Mouse (Mus musculus): ENCODE measurements around the gene Ano2.

Gene Ano2

DNA sequence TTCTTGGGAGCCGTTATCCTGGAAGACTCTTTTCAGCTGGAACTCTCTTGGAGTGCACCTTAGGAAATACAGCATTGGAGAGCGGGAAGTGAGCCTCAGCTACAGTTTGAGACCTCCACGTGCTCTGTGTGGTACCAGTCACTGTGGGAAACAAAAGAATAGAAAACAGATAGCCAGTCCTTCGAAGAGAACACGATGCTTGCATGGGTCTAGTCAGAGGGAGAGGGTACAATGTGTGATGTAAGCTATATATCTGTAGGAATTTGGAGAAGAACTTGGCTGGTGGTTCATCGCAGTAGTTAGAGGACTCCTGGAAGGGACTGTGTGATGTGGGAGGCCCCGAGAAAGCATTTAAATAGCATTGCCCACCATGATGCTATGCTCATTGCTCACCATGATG, 189.1 kb downstream of the Ano2 start:
- no peak for DNase-seq (ENCODE audit: extremely low read depth, low read depth, low spot score)

DNA sequence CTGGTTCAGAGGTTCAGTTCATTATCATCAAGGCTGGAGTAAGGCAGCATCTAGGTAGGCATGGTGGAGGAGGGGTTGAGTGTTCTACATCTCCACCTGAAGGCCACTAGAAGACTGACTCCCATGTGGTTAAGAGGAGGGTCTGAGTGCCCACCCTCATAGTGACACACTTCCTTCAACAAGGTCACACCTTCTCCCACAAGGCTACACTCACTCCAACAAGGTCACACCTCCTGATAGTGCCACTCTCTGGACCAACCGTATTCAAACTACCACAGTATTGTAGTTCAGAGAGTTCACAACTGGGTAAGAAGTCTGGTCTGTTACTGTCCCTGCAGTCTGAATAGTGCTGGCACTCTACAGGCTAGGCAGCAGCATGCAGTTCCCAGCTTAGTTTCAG, 198.4 kb downstream of the Ano2 start:
- no peak for DNase-seq (ENCODE audit: extremely low read depth, low read depth, low spot score)

DNA sequence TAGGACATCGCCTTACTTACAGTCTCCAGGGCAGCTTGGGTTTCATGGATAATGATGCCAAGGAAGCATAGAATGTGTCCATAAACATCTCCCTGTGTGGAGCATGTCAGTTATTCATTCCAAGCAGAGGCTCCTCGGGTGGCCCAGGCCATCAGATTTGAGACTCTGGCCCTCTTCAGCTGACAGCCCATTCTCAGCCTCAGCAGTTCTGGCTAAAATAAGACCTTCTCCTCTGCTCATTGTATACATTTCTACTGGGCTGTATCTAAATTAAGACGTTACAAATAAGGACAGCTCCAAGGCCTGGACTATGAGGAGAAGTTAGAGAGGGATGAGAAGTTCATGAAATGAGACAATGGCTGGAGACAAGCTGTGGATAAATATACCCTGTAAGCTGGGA, 204.1 kb downstream of the Ano2 start:
- DNase-seq (ENCODE audit: extremely low read depth, low read depth, low spot score) = no peak

DNA sequence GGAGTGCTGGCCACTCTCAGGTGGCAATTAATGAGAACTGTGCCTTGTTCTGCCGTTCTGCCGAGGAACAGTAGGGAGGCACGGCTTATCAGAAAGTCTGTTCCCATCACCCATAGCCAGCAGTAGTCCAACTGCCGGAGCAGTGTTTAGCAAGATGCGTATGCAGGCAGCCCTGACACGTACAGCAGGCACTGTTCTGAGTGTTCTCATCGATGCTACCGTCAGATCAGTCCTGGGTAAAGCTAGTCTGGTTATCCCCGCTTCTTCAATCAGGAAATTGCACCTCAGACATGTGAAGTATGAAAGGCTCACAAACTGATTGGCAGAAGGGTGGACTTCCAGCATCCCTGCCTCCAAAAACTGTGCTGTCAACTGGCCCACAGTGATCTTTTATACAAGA, 224.2 kb downstream of the Ano2 start:
- no peak for DNase-seq (ENCODE audit: extremely low read depth, low read depth, low spot score)

DNA sequence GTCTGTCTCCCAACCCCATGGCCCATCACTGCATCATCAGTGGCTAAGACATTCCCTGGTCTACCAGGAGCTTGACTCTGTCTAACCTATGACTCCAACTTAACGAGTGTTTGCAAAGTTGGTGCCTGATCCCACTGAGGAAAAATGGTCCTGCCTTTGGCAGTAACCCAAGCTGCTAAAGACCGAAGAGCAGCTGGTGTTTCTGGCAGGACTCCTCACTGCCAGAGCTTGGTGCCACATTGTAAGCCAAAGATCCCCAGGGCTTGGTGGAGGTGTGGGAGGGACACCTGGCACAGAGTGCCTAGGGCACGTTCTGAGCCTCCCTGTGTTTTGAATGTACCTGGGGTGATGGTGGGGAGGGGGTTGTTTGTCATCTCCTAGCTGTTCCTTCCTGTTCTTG, 232.5 kb downstream of the Ano2 start:
- no peak for DNase-seq (ENCODE audit: extremely low read depth, low read depth, low spot score)

DNA sequence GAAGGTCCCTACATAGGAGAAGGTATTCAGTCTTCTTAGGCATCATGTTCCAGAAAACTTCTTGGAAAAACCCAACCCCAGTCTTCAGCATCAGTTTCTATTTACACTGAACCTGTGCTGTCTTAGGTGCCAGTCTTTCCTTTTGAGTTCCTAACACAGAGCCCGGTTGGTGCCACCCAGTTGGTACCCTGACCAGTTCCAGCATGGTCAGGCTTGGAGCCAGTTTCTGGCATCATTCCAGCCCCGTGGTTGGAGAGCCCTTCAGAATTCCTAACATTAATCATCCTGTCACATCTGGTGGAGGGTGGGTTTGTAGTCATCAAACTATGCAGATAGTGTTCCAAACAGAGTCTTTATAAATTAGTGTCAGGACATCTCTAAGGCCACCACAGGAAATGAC, 234.8 kb downstream of the Ano2 start:
- no peak for DNase-seq (ENCODE audit: extremely low read depth, low read depth, low spot score)

DNA sequence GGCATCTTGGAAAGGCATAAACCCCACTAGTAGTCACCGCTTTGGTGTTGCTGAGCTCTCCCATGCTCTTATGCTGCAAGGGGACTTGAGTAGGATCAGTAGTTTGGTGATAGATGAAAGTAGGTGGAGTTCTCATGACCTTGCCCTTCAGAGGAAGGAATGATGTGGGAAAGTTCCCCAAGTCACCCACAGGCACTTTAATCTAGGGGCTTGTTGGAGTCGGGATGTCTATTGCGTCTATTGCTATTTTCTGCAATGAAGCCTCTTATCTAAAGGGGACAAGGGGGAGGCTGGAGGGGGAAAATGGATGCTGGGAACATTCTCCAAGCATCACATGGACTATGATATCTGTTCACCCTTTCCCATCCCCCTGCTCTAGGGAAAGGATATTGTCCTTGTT, 235.6 kb downstream of the Ano2 start:
- DNase-seq (ENCODE audit: extremely low read depth, low read depth, low spot score) = no peak

DNA sequence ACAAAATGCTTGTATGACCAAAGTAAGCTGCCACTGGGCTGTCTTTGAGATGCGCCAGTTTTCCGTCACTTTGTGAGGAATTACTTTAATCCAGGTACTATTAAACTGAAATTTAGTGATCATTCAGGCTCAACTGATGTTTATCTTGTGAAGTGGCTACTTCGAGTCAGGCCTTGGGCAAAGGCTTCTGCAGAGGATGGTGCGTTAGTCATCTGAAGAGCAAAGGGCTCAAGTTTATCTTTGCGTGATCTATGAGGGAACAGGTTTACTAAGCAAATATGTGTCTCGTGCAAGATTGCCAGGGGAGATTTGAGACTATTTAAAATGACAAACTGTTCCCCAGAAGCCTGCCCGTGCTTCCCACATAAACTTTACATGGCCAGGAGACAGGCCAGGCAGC, 241.7 kb downstream of the Ano2 start:
- DNase-seq (ENCODE audit: extremely low read depth, low read depth, low spot score) = peak; percentile 82

DNA sequence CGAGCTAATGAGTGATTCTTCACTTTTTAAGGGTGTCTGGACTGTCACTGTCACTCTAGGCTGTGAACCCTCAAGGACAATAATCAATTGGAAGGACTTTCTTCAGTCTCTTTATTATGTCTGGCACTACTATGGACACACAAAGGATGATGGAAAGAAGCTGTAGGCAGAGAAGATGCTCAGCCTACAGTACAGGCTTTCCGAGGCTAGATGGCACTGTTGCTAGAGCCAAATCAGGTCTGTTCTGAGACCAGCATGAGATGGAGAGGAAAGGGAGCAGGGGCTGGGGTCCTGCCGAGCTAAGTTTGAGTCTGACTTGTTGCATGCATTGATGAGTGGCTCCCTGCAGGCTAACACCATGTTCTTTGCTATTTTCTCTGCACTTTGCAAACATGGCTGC, 264.7 kb downstream of the Ano2 start:
- DNase-seq (ENCODE audit: extremely low read depth, low read depth, low spot score) = no peak

DNA sequence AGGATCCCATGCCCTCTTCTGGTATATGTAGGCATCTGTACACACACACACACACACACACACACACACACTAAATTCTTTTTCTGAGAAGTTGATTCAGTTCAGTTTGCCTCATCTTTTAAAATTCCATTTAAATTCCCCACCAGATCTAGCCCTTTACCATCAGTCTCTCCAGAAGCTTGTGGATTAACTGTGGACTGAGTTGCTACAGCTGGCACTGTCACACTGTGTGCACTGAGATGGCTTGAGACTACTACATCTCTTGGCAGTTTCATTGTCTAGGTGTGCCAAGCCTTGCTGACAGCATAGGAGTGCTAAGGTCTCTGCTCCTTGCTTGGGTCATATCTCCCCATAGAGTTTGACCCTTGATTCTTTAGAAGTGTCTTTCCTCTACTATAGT, 283.3 kb downstream of the Ano2 start:
- no peak for DNase-seq (ENCODE audit: extremely low read depth, low read depth, low spot score)

DNA sequence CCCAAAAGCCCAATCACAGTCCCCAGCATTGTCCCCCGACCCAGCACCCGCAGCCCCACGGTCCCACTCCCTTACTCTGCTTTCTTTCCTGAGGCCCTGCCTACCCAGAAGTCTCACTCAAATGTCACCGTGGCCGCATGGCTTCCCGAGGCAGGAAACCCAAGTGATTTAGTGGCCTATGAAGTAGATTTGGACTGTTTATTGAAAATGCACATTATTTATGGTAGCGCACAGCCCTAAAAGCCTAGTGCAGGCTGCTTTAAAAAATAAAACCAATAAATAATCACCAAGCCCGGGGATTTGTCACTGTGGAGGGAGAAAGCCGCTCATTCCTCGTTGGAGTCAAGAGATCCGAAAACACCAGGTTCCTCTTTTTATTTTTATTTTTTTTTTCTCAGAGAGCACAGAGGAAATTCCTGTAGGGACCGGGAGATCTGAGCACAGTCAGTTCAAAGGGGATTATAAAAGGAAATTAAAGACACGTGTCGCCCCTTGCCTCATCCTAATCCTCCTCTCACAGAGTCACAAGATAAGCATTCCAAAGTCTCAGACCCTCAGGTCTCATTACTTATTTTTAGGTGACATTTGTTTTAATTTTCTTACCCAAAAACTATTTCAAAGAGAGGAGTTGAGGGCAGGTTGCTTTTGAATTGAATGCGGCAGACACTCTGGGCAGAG, 285.7 kb downstream of the Ano2 start:
- no peak for DNase-seq (ENCODE audit: extremely low read depth, low read depth, low spot score)

DNA sequence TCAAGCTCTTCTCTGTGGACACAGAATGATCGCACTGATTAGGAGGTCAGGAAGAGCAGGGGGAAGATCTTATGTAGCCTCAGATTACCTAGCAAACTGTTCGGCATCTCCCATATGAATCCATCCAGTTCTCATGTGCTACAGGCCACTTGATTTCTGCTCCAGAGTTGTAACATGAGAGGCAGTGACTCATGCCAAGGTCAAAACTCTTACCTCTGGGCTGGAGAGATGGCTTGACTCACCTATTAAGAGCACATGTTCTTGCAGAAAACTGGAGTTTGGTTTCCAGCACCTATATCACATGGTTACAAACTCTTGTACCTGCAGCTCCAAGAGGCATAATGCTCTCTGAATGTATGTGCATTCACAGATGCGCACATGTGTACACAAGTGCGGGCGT, 289.4 kb downstream of the Ano2 start:
- no peak for DNase-seq (ENCODE audit: extremely low read depth, low read depth, low spot score)

DNA sequence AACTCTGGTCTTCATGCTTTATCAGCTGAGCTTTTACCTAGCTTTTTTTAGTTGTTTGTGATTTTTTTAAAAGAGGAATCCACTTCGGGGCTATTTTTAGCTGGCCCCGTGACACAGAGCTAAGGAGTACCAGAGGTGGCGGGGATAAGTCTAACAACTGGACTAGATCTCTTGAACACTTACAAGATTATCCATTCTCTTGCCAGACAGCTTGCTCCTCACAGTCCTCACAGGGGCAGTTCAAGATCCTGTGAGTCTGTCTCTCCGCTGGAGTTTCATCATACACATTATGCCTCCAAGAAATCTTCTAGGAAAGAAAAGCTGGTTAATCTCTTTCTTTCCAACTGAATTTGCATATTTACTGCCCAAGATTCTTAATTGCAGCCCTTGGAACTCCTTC, 293.8 kb downstream of the Ano2 start:
- no peak for DNase-seq (ENCODE audit: extremely low read depth, low read depth, low spot score)

DNA sequence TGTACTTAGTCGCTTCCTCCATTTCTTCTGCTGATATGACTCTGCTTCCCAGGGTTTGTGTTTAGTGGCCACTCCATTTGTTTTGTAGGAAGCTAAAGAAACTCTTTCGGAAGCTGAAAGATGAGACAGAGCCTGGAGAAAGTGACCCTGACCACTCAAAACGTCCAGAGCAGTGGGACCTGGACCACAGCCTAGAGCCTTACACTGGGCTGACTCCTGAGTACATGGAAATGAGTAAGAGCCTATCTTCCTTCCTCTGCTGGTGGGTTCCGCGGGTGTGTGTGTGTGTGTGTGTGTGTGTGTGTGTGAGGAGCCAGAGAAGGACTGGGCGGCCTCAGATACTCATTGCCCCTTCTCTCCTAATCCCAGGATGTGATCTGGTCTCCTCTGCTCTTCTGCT, 302.5 kb downstream of the Ano2 start:
- no peak for DNase-seq (ENCODE audit: extremely low read depth, low read depth, low spot score)

DNA sequence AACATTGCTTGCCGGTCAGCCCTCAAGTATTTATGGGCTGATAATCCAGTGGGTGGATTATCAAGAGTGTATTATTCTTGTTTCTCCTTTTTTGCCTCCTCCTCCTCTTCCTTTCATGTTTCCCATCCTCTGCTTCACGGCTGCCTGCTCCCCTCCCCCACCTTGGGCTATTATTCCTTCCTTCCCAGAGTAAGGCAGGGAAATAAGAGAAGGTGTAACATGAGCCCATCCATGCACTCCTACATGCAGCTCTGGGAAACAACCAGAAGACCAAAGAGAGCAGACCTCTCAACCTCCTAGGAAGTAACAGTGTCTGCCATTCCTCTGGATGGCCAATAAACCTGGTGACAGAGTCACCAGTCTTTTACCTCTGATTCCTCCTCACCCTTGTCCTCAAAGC, 311.6 kb downstream of the Ano2 start:
- DNase-seq (ENCODE audit: extremely low read depth, low read depth, low spot score) = no peak

DNA sequence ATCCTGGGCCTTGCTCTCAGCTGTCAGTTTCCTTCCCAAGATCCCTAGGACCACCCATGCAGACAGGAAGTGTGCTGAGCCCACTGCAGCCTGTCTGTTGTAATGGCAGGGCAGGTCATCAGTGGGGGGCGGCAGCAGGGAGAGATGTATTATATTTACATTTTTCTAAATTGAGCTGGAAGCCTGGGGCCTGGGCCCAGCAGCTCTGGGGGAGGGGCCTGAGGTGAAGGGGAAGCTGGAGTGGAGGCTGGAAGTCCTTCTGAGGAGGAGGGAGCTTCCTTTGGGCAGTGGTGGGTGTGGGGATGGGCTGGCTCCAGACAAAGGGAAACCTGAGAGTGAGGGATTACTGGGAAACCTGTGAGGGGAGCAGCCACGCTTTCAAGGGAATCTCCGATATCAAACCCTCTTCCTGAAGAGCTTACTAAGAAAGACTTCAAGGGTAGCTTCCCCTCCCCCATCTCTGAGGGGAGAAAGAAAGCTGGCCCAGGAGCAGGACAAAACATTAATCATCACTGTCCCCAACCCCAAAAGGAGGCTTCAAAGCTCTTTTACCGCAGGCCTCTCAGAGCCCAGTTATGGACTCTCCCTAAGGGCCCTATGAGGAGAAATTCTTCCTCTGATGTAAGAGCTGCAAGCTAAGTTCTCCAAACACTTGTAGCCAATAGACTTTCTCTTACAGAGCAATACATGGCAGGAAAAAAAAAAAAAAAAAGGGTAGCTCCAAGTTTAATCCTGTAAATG, 313.0 kb downstream of the Ano2 start:
- DNase-seq (ENCODE audit: extremely low read depth, low read depth, low spot score) = no peak

DNA sequence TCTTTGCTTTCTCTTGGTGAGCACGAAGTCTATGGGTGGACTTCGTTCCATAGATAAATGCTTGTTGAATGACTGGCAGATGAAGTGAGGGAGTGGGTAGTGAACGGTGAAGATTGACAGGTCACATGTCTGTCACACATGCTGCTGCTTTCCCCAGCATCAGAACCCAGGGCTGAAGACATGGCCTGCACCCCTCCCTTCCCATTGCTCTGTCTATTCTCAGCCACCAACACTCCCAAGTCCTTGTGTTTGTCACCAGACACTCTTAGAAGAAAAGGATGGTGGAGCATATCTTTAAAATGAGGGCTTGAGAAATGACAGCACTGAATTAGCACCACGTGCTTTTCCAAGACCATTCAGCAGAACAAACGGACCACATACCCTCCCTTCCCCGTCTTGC, 316.4 kb downstream of the Ano2 start:
- DNase-seq (ENCODE audit: extremely low read depth, low read depth, low spot score) = no peak

DNA sequence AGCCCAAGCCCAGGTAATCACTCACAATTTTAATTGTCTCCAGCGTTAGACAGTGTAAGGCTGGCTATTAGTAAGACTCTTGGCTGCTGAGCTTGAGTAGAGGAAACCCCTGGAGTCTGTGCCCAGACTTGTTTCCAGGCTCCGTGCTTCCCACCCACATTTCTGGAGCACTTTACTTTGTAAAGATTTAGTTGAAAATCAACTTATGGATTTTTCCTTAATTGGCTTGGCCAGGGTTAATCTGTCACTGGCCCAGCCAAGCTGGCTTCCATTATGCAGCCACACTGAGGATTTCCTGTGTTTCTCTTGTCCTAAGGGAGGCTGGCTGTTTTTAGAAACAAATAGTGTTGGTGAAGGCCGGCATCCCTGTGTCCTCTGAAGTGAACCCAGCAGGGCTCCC, 318.9 kb downstream of the Ano2 start:
- no peak for DNase-seq (ENCODE audit: extremely low read depth, low read depth, low spot score)

DNA sequence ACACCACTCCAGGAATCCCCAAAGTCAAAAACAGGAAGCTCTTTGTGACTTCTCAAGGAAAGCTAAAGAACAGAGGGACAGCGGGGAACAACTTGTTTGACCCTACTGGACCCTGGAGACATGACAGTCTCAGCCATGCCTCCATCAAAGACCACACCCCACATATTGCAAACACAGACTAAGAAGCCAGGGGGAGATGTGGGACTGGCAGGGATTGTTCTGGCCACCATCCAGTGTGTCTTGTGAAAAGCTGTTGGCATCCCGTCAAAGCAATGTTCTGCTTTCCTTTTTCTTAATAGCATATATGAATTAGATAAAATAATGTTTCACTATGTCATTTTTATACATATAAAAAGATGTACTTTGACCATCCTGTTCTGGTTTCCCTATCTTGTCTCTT, 326.8 kb downstream of the Ano2 start:
- DNase-seq (ENCODE audit: extremely low read depth, low read depth, low spot score) = no peak

DNA sequence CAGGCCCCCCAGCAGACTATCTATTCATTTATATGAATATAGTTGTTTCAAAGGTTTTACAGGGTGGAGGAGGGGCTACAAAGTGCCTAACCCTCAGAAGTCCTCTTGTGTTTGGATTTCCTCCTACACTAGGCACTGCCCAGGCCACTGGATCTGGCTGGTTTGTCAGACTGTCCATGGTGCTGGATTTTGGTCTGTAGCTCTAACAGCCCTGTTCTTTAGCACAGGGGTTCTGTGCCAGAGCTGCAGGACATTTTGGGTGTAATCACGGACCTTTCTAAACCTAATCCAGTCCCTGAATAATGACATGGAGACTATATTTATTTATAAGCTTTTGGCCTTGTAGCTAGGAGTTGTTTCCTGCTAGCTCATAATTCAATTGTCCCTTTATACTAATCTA, 328.2 kb downstream of the Ano2 start:
- DNase-seq (ENCODE audit: extremely low read depth, low read depth, low spot score) = no peak

DNA sequence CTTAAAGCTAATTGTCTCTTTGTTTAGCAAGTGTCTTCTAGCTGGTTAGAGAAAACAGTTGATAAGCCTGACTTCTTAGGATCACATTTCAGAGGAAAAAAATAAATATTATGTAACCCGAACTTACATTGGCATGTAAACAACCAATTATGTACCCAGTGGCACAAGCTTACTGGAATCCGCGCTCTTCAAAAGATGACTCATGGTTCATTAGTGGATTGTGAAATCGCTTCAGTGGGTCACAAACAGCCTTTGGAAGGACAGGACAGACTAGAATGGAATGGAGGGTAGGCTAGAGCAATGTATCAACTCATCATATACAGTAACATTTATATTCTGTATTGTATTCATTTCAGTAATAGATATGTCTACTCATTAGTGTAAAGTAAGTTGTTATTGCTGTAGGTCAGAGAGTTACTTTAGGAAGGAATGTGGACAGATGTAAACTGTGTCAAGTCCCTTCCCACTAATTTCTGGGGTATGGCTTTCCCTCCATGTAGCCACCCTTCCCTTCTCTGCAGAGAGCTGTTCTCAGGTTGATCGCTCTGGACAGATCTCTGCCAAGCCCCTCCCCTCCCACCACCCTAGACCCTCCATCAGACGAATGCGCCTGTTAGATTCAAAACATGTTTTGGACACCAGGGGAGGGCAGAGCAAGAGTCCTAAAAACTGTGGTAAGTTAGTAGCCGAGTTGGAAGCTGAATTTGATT, 343.6 kb downstream of the Ano2 start:
- DNase-seq (ENCODE audit: extremely low read depth, low read depth, low spot score) = peak; percentile 7

DNA sequence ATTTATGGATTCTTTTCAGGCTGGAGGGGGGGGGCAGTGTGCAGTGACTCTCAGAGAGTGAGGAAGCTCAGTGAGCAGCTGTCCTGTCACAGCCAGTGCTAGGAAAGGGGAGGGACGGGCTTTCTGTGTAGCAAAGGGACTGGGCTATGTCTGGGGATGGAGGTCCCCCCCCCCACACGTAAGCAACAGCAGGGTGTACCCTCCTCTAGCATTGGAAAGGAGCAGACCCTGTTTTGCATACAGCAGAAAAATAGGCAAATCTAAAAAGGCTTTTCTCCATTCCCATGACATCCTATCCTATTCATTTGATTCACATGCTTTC, 344.1 kb downstream of the Ano2 start:
- DNase-seq (ENCODE audit: extremely low read depth, low read depth, low spot score) = no peak

DNA sequence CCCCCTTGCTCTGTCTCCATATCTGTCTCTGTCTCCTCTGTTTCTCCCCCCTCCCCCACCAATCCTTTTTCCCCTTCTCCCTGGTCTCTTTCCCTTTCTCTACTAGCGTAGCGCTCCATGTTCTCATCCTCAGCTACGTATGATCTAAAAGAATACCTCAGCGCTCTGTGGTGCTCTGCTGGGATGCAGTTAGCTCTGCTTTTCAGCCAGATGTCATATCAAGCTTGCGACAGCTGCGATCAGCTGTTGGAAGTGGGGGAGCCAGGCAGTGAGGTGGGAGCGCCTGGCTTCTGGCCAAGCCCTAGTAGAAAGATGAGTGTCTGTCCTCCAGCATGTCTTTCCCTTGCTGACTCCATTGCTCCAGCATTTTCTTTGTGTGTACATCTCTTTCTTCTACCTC, 344.5 kb downstream of the Ano2 start:
- no peak for DNase-seq (ENCODE audit: extremely low read depth, low read depth, low spot score)

Data from fat pad, adult 2 months (tissue).